Mouse (Mus musculus): ENCODE measurements around the gene Tmem259.

DNA sequence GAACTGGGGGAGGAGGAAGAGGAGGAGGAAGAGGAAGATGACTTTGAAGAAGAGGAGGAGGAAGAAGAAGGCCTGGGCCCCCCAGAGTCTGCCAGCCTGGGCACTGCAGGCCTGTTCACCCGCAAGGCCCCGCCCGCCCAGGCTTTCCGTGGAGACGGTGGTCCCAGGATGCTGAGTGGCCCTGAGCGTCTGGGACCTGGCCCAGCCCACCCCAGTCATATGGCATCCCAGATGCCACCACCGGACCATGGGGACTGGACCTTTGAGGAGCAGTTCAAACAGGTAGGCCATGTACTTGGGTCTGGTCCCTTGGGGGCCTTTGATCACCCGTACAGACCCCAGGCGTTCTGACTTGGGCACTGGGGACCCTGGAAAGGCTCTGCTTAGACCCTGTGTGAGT is 52.3 kb downstream of the Tmem259 start:
- TF ChIP-seq CTCF (IDR thresholded peaks at IDR 0.05 in 2 of 3, conservative IDR thresholded peaks at IDR 0.05 in 1 of 3; ENCODE audit: control insufficient read depth in 1 of 3, insufficient read depth in 1 of 3, low read depth in 2 of 3, low read length in 3 of 3, poor library complexity in 1 of 3, severe bottlenecking in 1 of 3) (no peak), MAZ (IDR thresholded peaks at IDR 0.05; ENCODE audit: low read depth, low read length) (no peak), ZKSCAN1 (IDR thresholded peaks at IDR 0.05; ENCODE audit: low read depth, low read length) (no peak), POLR2A (IDR thresholded peaks at IDR 0.05; ENCODE audit: control insufficient read depth in 1 of 2, insufficient read depth in 1 of 2, low read depth in 1 of 2, low read length in 2 of 2, poor library complexity in 1 of 2) (no peak), CHD2 (IDR thresholded peaks at IDR 0.05; ENCODE audit: low read length) (no peak), USF1 (IDR thresholded peaks at IDR 0.05; ENCODE audit: low read depth, low read length) (no peak), GATA1 (IDR thresholded peaks at IDR 0.05; ENCODE audit: low read depth, low read length) (no peak), EP300 (IDR thresholded peaks at IDR 0.05; ENCODE audit: low read depth in 1 of 2, low read length in 2 of 2) (no peak)
